Mouse (Mus musculus): ENCODE data around the gene Gpr107. TPM values are rescaled to one million over a fixed set of nuclear protein-coding genes. Genes with fewer than 3 reads are reported as not detected.

Gene Gpr107
- polyA plus RNA-seq (2012; rRNA removed) (4.5 and 5.4 TPM in 2 replicates), polyA plus RNA-seq (2014; fragmentation: Nextera tagmentation; extraction: Ambion mirVana) (7.0 and 8.6 TPM in 2 replicates)

DNA sequence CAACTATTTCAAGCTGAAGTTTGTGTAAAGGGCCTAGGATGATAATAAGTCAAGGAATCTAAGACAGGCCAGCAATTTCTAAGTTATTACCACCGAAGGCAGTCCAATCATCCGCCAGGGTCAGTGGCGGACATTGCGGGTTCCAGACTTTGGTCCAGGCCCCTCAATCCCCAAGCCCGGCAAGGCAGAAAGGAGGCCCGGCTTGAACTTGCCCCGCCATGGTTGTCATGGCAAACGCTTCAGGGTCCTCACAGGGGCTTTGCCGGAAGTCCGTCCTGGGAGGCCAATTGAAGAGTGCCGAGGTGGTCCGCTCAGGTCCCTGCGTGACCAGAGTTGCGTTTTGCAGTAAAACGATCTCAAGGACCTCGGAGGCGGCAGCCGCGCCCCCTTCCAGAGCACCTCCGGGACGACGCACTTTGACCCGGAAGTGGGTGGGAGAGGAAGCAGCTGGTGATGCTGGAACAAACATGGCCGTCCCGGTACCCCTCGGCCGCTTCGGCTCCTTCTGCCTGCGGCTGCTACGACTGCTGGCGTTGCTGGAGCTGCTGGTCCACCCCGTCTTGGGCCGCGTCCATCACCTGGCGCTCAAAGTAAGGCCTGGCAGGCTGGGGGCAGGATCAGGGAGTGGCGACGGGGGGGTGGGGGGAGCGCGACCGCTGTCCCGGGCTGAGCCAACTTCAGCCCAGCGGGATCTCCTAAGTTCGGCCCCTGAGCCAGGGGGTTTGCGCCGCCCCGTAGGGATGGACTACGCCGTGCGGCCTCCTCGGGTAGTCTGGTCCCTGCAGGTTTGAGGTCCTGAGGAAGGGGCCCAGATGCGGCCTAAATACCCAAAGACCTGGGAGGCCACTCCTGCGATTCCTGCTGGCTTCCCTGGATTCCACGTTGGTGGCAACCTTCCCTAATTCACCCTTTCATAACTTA, at the start of gene Gpr107:
Gene Gpr107, plus strand, starts transcription at position 425 of the 921 bp plus-strand sequence.
- Histone ChIP-seq H3K27me3 (ENCODE audit: control insufficient read depth, insufficient read depth, low read length) (no peaks in the 10 kb centered on the region), H3K4me2 (ENCODE audit: low read depth) (peak within 1 kb of the TSS; percentile 71), H3K9ac (replicated peaks) (peak within 1 kb of the TSS; percentile 89), H3K4me1 (replicated peaks; ENCODE audit: control insufficient read depth in 2 of 2, insufficient read depth in 2 of 2, low read length in 1 of 2) (peaks cover 25% of the 10 kb centered on the region in 2 experiments), H3K9me3 (ENCODE audit: control insufficient read depth, low read length) (no peaks in the 10 kb centered on the region), H3K4me3 (ENCODE audit: insufficient read depth in 1 of 2, low read depth in 2 of 2, low read length in 2 of 2) (peak within 1 kb of the TSS; percentile 70 to 98), H3K27ac (peak within 1 kb of the TSS; percentile 50; the same call in 1 of the 2 replicates), H3K36me3 (replicated peaks; ENCODE audit: control insufficient read depth, insufficient read depth, low read depth) (no peaks in the 10 kb centered on the region; the same call in 1 of the 2 replicates)
- TF ChIP-seq EP300 (IDR thresholded peaks at IDR 0.05; ENCODE audit: low read depth) (no peak), CTCF (IDR thresholded peaks at IDR 0.05; ENCODE audit: low read depth) (peak; percentile 14; the same call in 1 of the 2 replicates)
- DNase-seq (ENCODE audit: low read depth in 3 of 3, low spot score in 3 of 3) (peak; percentile 65 to 70 (median 68)), ATAC-seq (ENCODE audit: insufficient read depth) (peak; percentile 77)
- 2% methylated on average over 53 of the region's 53 CpGs for WGBS (ENCODE audit: insufficient replicate concordance)

DNA sequence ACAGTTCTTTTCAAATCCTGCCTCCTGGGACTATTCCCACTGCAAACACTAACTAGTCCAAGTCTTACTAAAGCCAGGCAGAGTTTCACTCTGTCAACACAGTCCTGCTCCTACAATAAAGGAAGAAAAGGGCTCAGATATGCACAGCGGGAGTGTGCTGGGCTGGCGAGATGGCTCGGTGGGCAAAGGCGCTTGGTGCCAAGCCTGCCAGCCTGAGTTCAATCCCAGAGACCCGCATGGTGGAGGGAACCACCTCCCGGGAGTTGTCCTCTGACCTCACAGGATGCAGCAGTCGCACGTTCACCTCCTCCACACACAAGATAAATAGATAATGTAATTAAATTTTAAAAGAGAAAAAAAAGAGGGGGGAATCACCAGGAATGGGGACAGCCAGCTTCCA, 48.8 kb upstream of the Gpr107 start:
- H3K4me3 ChIP-seq (ENCODE audit: insufficient read depth in 1 of 2, low read depth in 2 of 2, low read length in 2 of 2), result no peak overlapping the region
- peaks cover 2% of the 10 kb centered on the region; the same call in 1 of the 2 replicates for H3K36me3 ChIP-seq (replicated peaks; ENCODE audit: control insufficient read depth, insufficient read depth, low read depth)
- no peak overlapping the region for H3K27ac ChIP-seq
- H3K9me3 ChIP-seq (ENCODE audit: control insufficient read depth, low read length), result no peaks in the 10 kb centered on the region
- peaks cover 0 to 14% of the 10 kb centered on the region in 2 experiments; a peak in 2 of 4 replicates for H3K4me1 ChIP-seq (replicated peaks; ENCODE audit: control insufficient read depth in 2 of 2, insufficient read depth in 2 of 2, low read length in 1 of 2)
- TF ChIP-seq CTCF (IDR thresholded peaks at IDR 0.05; ENCODE audit: low read depth), result no peak
- TF ChIP-seq EP300 (IDR thresholded peaks at IDR 0.05; ENCODE audit: low read depth), result no peak
- no peak overlapping the region for H3K9ac ChIP-seq (replicated peaks)
- ATAC-seq (ENCODE audit: insufficient read depth), result no peak
- DNase-seq (ENCODE audit: low read depth in 3 of 3, low spot score in 3 of 3), result no peak
- H3K27me3 ChIP-seq (ENCODE audit: control insufficient read depth, insufficient read depth, low read length), result no peaks in the 10 kb centered on the region
- no peak overlapping the region for H3K4me2 ChIP-seq (ENCODE audit: low read depth)
- WGBS (ENCODE audit: insufficient replicate concordance), result 63% methylated on average over 8 of the region's 8 CpGs

DNA sequence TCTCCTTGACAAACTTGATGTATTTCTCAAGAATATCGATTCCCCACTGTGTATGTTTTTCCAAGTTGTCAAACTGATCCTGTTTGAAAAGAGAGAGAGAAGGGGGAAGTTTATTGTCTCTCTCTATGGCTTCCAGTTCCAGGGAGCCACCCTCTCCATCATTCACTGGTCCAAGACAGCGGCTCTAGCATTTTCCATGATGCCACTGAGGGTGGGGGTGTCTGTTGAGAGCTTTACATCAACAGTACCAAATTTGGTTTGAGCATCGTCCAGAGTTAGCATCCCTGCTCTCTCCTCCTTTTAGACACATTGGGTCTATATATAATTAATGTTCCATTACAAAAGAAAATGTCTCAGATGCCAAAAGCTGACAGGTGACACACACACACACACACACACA, 46.8 kb upstream of the Gpr107 start:
- no peak for ATAC-seq (ENCODE audit: insufficient read depth)
- 61% methylated on average over 3 of the region's 3 CpGs for WGBS (ENCODE audit: insufficient replicate concordance)

DNA sequence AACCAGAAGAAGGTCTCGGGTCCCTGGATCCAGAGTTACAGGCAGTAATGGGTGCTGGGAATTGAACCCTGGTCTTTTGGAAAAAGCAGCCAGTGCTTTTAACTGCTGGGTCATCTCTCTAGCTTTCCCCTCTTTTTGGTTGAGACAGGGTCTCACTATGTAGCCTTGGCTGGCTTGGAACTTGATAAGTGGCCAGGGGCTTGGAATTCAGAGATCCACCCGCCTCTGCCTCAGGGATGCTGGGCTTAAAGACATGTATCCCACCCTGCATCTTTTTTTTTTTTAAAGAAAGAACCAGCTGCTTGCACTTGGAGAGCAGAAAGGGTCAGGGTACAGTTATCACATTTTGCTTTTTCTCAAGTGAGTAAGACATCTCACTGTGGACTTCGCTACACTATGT, 46.1 kb upstream of the Gpr107 start:
- 65% methylated on average over 3 of the region's 3 CpGs for WGBS (ENCODE audit: insufficient replicate concordance)
- H3K36me3 ChIP-seq (replicated peaks; ENCODE audit: control insufficient read depth, insufficient read depth, low read depth), result no peaks in the 10 kb centered on the region
- H3K27ac ChIP-seq, result no peak overlapping the region
- no peak for ATAC-seq (ENCODE audit: insufficient read depth)
- no peak overlapping the region for H3K9ac ChIP-seq (replicated peaks)
- H3K4me3 ChIP-seq (ENCODE audit: insufficient read depth in 1 of 2, low read depth in 2 of 2, low read length in 2 of 2), result no peak overlapping the region
- no peaks in the 10 kb centered on the region for H3K9me3 ChIP-seq (ENCODE audit: control insufficient read depth, low read length)
- H3K4me1 ChIP-seq (replicated peaks; ENCODE audit: control insufficient read depth in 2 of 2, insufficient read depth in 2 of 2, low read length in 1 of 2), result peaks cover 4 to 30% of the 10 kb centered on the region in 2 experiments
- no peak for DNase-seq (ENCODE audit: low read depth in 3 of 3, low spot score in 3 of 3)
- TF ChIP-seq CTCF (IDR thresholded peaks at IDR 0.05; ENCODE audit: low read depth) (no peak), EP300 (IDR thresholded peaks at IDR 0.05; ENCODE audit: low read depth) (no peak)
- H3K4me2 ChIP-seq (ENCODE audit: low read depth), result no peak overlapping the region
- no peaks in the 10 kb centered on the region for H3K27me3 ChIP-seq (ENCODE audit: control insufficient read depth, insufficient read depth, low read length)

More for the DNA sequence above, 46.8 kb upstream of the Gpr107 start:
- H3K4me2 ChIP-seq (ENCODE audit: low read depth), result no peak overlapping the region
- no peak for TF ChIP-seq EP300 (IDR thresholded peaks at IDR 0.05; ENCODE audit: low read depth)
- no peak for TF ChIP-seq CTCF (IDR thresholded peaks at IDR 0.05; ENCODE audit: low read depth)
- H3K9me3 ChIP-seq (ENCODE audit: control insufficient read depth, low read length), result no peaks in the 10 kb centered on the region
- H3K4me3 ChIP-seq (ENCODE audit: insufficient read depth in 1 of 2, low read depth in 2 of 2, low read length in 2 of 2), result no peak overlapping the region
- 0 out of 2 replicates have a peak, but pooled peaks cover under 1% of the 10 kb centered on the region for H3K36me3 ChIP-seq (replicated peaks; ENCODE audit: control insufficient read depth, insufficient read depth, low read depth)
- H3K27ac ChIP-seq, result no peak overlapping the region
- H3K4me1 ChIP-seq (replicated peaks; ENCODE audit: control insufficient read depth in 2 of 2, insufficient read depth in 2 of 2, low read length in 1 of 2), result peaks cover 4 to 30% of the 10 kb centered on the region in 2 experiments
- H3K9ac ChIP-seq (replicated peaks), result no peak overlapping the region
- no peaks in the 10 kb centered on the region for H3K27me3 ChIP-seq (ENCODE audit: control insufficient read depth, insufficient read depth, low read length)
- DNase-seq (ENCODE audit: low read depth in 3 of 3, low spot score in 3 of 3), result no peak

All from liver, embryonic 14.5 days (tissue).